10 mouse cellular contexts compared by ENCODE assay signal in the genomic region with DNA sequence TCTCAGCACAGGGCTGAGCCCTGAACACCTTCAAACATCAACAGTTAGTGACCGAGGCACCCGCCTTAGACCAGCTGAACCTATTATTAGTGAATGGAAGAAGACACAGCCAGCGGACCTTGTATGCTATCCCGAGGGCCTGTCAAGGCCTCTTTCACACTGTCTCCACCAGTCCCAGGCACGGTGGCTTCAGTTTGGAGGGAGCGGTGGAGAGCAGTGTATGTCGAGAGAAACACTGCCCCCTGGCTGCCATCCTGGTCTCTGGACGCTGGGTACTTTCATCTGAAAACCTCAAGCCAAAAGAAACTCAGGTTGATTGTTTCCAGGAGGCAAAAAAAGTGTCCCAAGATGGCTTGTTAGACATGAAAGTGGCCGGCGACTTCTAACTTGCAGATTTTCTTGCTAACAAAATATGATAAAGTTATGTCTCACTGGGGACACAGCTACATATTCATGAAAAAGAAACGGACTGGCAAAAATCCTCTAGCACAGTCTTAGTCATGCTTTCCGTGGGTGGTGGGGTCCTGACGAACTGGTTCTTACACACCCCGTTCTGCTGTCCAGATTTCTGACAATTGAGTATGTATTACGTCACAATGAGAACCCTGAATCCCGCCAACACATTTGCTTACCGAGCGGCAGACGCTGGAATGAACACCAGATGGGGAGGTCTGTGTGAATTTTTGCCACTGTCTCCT. TPM values are rescaled to one million over a fixed set of nuclear protein-coding genes. Genes with fewer than 3 reads are reported as not detected.
A peak's percentile ranks its signal among the peaks of the same experiment; 100 is the strongest.
DNase-seq lines count a peak whose midpoint lies in the region; ATAC-seq and TF ChIP-seq lines count a peak whose summit lies in the region.
"Had no signal": no experiment of that assay in that cellular context is flagged by ENCODE, and none has a peak within 500 bp of the region (broad histone marks: within the 10 kb centered on the region; RNA-seq: fewer than 3 reads in every experiment).

No protein-coding gene starts in this region.

- H3K27me3 ChIP-seq in neural tube, embryonic 15.5 days (replicated peaks) = no peaks in the 10 kb centered on the region
- H3K27me3 ChIP-seq in kidney, postnatal 0 days (ENCODE audit: insufficient read depth, low read length) = no peaks in the 10 kb centered on the region
- H3K27me3 ChIP-seq in liver, postnatal 0 days (ENCODE audit: insufficient read depth, low read length) = no peaks in the 10 kb centered on the region
- H3K27me3 ChIP-seq: neural tube, embryonic 13.5 days had no signal

- H3K27ac ChIP-seq in neural tube, embryonic 15.5 days (replicated peaks) = no peak overlapping the region
- H3K27ac ChIP-seq in kidney, postnatal 0 days = no peak overlapping the region
- no peak overlapping the region for H3K27ac ChIP-seq in liver, postnatal 0 days (ENCODE audit: low read depth)
- H3K27ac ChIP-seq: neural tube, embryonic 13.5 days had no signal

- WGBS in neural tube, embryonic 15.5 days = 63% methylated on average over 19 of the region's 19 CpGs
- 59% methylated on average over 19 of the region's 19 CpGs for WGBS in kidney, postnatal 0 days
- 56% methylated on average over 19 of the region's 19 CpGs for WGBS in liver, postnatal 0 days (ENCODE audit: insufficient replicate concordance)

- no peak for ATAC-seq in neural tube, embryonic 15.5 days (ENCODE audit: low FRiP score)
- ATAC-seq in kidney, postnatal 0 days (replicated peaks; ENCODE audit: low FRiP score, low read depth) = no peak
- no peak for ATAC-seq in liver, postnatal 0 days

- H3K4me1 ChIP-seq in neural tube, embryonic 15.5 days = 0 out of 2 replicates have a peak, but pooled peaks cover 3% of the 10 kb centered on the region
- no peaks in the 10 kb centered on the region for H3K4me1 ChIP-seq in kidney, postnatal 0 days (replicated peaks; ENCODE audit: insufficient read depth, low read length)
- H3K4me1 ChIP-seq in liver, postnatal 0 days (ENCODE audit: insufficient read depth) = no peaks in the 10 kb centered on the region
- H3K4me1 ChIP-seq: neural tube, embryonic 13.5 days had no signal

- H3K4me3 ChIP-seq in neural tube, embryonic 15.5 days (replicated peaks) = no peak overlapping the region
- no peak overlapping the region for H3K4me3 ChIP-seq in kidney, postnatal 0 days (replicated peaks; ENCODE audit: low read depth, low read length)
- no peak overlapping the region for H3K4me3 ChIP-seq in liver, postnatal 0 days (ENCODE audit: low read depth, low read length)
- H3K4me3 ChIP-seq: erythroblast, embryonic 14.5 days; neural tube, embryonic 13.5 days had no signal

- DNase-seq in neural tube, embryonic 10.5 days (ENCODE audit: extremely low spot score, low spot score) = peak; percentile 34
- peak; percentile 18 for DNase-seq in cerebellum, adult 11-12 months
- DNase-seq in gastrocnemius, adult 8-10 months (ENCODE audit: low spot score in 2 of 2) = peak; percentile 43 to 55
- peak; percentile 58 for DNase-seq in kidney, postnatal 0 days (ENCODE audit: low spot score)
- peak; percentile 62 for DNase-seq in liver, postnatal 0 days
- peak; percentile 79 for DNase-seq in right cerebral cortex, postnatal 14 days
- peak; percentile 42 to 64 for DNase-seq in urinary bladder, postnatal 36 days (ENCODE audit: low spot score in 2 of 2)

- H3K9me3 ChIP-seq in neural tube, embryonic 15.5 days (replicated peaks) = no peaks in the 10 kb centered on the region
- H3K9me3 ChIP-seq in kidney, postnatal 0 days (replicated peaks; ENCODE audit: low read length) = no peaks in the 10 kb centered on the region
- no peaks in the 10 kb centered on the region for H3K9me3 ChIP-seq in liver, postnatal 0 days (ENCODE audit: low read length)
- H3K9me3 ChIP-seq: neural tube, embryonic 13.5 days had no signal

- H3K4me2 ChIP-seq in neural tube, embryonic 15.5 days = no peak overlapping the region
- no peak overlapping the region for H3K4me2 ChIP-seq in kidney, postnatal 0 days (ENCODE audit: low read length)
- no peak overlapping the region for H3K4me2 ChIP-seq in liver, postnatal 0 days (ENCODE audit: low read depth, low read length)
- H3K4me2 ChIP-seq: neural tube, embryonic 13.5 days had no signal

- H3K9ac ChIP-seq in neural tube, embryonic 15.5 days (replicated peaks) = no peak overlapping the region
- H3K9ac ChIP-seq in kidney, postnatal 0 days (ENCODE audit: low read depth, low read length) = no peak overlapping the region
- no peak overlapping the region for H3K9ac ChIP-seq in liver, postnatal 0 days (replicated peaks)
- H3K9ac ChIP-seq: neural tube, embryonic 13.5 days had no signal

- no peak for TF ChIP-seq EP300 in liver, postnatal 0 days (IDR thresholded peaks at IDR 0.05; ENCODE audit: low read depth)

- H3K36me3 ChIP-seq in neural tube, embryonic 15.5 days = no peaks in the 10 kb centered on the region
- no peaks in the 10 kb centered on the region for H3K36me3 ChIP-seq in kidney, postnatal 0 days (ENCODE audit: insufficient read depth, low read length)
- no peaks in the 10 kb centered on the region for H3K36me3 ChIP-seq in liver, postnatal 0 days (replicated peaks; ENCODE audit: insufficient read depth, low read length)
- H3K36me3 ChIP-seq: neural tube, embryonic 13.5 days had no signal

- TF ChIP-seq CTCF in kidney, postnatal 0 days (IDR thresholded peaks at IDR 0.05; ENCODE audit: low read depth) = peak; percentile 74
- peak; percentile 71 for TF ChIP-seq CTCF in liver, postnatal 0 days (IDR thresholded peaks at IDR 0.05; ENCODE audit: low read depth)

RNA-seq across cellular contexts. Expression of a gene that starts 57.2 kb away (rescaled TPM):
- 64.4 and 64.8 TPM in 2 replicates for polyA plus RNA-seq in neural tube, embryonic 15.5 days (2015; fragmentation: Nextera tagmentation; extraction: Ambion mirVana)
- total RNA-seq in gastrocnemius, adult 8-10 months (2022) = 10 to 100 TPM; 34.1 to 69.3 (median 46.6) TPM
- polyA plus RNA-seq in kidney, postnatal 0 days (2015; fragmentation: Nextera tagmentation; extraction: Ambion mirVana) = 1,308 and 1,398 TPM in 2 replicates
- polyA plus RNA-seq in liver, postnatal 0 days (2015; fragmentation: Nextera tagmentation; extraction: Ambion mirVana) = 89.6 and 97.3 TPM in 2 replicates

Comparison
In these comparisons a context has a peak if more than half of its experiments do, and no peak if none do; other contexts are left out.
1. DNase-seq: peak in every context shown above with its lines; median percentile 79 in right cerebral cortex, postnatal 14 days; 62 in liver, postnatal 0 days; 58 in kidney, postnatal 0 days; 53 in urinary bladder, postnatal 36 days; 49 in gastrocnemius, adult 8-10 months; 34 in neural tube, embryonic 10.5 days; 18 in cerebellum, adult 11-12 months.
2. RNA of a gene that starts 57.2 kb away (polyA plus RNA-seq): 1,308 to 1,398 TPM in kidney, postnatal 0 days; 89.6 to 97.3 TPM in liver, postnatal 0 days and 64.4 to 64.8 TPM in neural tube, embryonic 15.5 days; every median in the first group is over 10 times any median in the second.